Mouse (Mus musculus) stomach, embryonic 15.5 days (tissue): ENCODE results near the gene Tsen34. TPM values are rescaled to one million over a fixed set of nuclear protein-coding genes. Genes with fewer than 3 reads are reported as not detected.

ENCODE experiments used
- ATAC-seq: fragments of 200-750 bp; cut with Nextera tagmentation; 2 replicates; pipeline ENCODE4 v1.8.0; 2017; ENCODE audit warnings: low read depth, moderate number of reproducible peaks, moderate TSS enrichment; ENCODE audit not compliant: insufficient read depth, low FRiP score
- H3K27ac ChIP-seq: fragments of 300-500 bp; sonication (generic); 2 replicates; pipeline ENCODE4 v1.5.1; 2015; ENCODE audit warnings: mild to moderate bottlenecking, inconsistent platforms
- H3K27me3 ChIP-seq: fragments of 300-500 bp; sonication (generic); replicated peaks from 2 replicates; pipeline ENCODE4 v1.6.1; 2015; ENCODE audit warnings: inconsistent platforms
- H3K36me3 ChIP-seq: fragments of 300-500 bp; sonication (generic); 2 replicates; pipeline ENCODE4 v1.6.1; 2015; ENCODE audit warnings: inconsistent platforms
- H3K4me1 ChIP-seq: fragments of 300-500 bp; sonication (generic); 2 replicates; pipeline ENCODE4 v1.6.1; 2015; ENCODE audit warnings: inconsistent platforms
- H3K4me2 ChIP-seq: fragments of 300-500 bp; sonication (generic); 2 replicates; pipeline ENCODE4 v1.6.1; 2015; ENCODE audit warnings: mild to moderate bottlenecking, inconsistent platforms
- H3K4me3 ChIP-seq: fragments of 300-500 bp; sonication (generic); replicated peaks from 2 replicates; pipeline ENCODE4 v1.5.1; 2015; ENCODE audit warnings: inconsistent platforms
- H3K9ac ChIP-seq: fragments of 300-500 bp; sonication (generic); 2 replicates; pipeline ENCODE4 v1.6.1; 2015; ENCODE audit warnings: inconsistent platforms
- H3K9me3 ChIP-seq: fragments of 300-500 bp; sonication (generic); 2 replicates; pipeline ENCODE4 v1.6.1; 2016; ENCODE audit warnings: inconsistent platforms
- WGBS: fragments of 180-500 bp; shearing (Covaris S2); methylation state at CpG from one replicate; pipeline ENCODE4 v1.1.7; 2015; 5-methylcytosine and 5-hydroxymethylcytosine counted together
- polyA plus RNA-seq: library from polyadenylated mRNA; unstranded; fragments of >200 nt; fragmentation: Nextera tagmentation; extraction: Ambion mirVana; gene quantifications from 2 replicates; pipeline ENCODE4 v1.2.1, GENCODE M21; 2015

Gene Tsen34
- polyA plus RNA-seq, 1 experiment from 2014 or later, result 261 TPM

DNA sequence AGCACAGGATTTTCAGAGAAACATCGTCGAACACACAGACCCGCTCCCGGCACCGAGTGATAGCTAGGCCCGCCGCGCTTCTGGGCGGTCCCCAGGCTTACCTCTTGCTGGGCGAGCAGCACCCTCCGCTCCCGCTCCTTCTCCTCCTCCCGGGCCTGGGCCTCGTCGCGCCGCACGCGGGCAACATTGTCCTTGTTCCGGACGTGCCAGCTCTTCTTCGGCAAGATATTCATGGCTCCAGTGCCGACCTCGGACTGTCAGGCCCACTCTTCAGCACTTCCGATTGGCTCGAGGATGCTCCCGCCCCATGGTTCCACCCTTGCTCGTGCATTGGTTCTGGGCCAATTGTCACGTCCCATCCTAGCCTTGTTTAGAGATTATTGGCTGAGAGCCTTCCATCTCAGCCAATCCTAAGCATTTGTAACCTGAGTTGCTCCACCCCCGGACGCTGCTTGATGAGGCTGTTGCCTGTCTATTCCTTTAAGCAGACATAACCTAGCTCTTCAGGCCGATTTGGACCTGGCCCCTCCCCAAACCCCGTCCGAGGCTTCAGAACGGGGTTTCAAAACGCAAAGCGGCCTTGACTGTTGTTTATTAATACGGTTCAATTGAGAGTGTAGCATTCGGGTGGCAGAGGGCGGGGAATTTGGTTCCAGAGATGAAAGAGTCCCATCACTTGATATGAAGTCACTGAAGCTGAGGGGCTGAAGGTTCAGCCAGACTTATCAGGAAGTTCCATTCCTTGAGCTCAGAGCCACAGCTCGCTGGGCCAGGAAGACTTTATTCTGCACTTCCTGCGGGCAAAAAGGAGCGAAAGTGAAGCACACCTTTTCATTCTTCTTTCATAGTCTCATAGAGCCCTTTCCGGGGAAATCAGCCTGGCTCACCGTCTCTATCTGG lies 27.2 kb upstream of the Tsen34 start, which contains the start of gene Leng1:
TSS of gene Leng1 (minus strand) at position 626 of the 900 bp plus-strand sequence.
- Histone ChIP-seq H3K9me3 (no peaks in the 10 kb centered on the region), H3K4me1 (peaks cover 12% of the 10 kb centered on the region), H3K36me3 (peaks cover 24% of the 10 kb centered on the region), H3K27ac (peak within 1 kb of the TSS; percentile 92), H3K27me3 (no peaks in the 10 kb centered on the region), H3K4me2 (peak within 1 kb of the TSS; percentile 55), H3K9ac (peak within 1 kb of the TSS; percentile 84; the same call in 1 of the 2 replicates), H3K4me3 (peak within 1 kb of the TSS; percentile 69)
- 3% methylated on average over 45 of the region's 45 CpGs for WGBS
- ATAC-seq, result peak; percentile 99

- Histone ChIP-seq H3K9ac (no peak overlapping the region), H3K9me3 (no peaks in the 10 kb centered on the region), H3K4me1 (peaks cover 12% of the 10 kb centered on the region), H3K27me3 (no peaks in the 10 kb centered on the region), H3K36me3 (peaks cover 11% of the 10 kb centered on the region), H3K27ac (peak overlapping the region; percentile 91; the same call in 1 of the 2 replicates), H3K4me3 (0 out of 2 replicates have a peak overlapping the region, but pooled peaks have one; percentile 6), H3K4me2 (peak overlapping the region; percentile 55)
- 17% methylated on average over 14 of the region's 14 CpGs for WGBS
- ATAC-seq, result 0 out of 2 replicates have a peak, but pooled peaks have one; percentile 12
Measured at GRCm38 (mm10) chr7:3666921-3667391, 25.7 kb upstream of the Tsen34 start.

DNA sequence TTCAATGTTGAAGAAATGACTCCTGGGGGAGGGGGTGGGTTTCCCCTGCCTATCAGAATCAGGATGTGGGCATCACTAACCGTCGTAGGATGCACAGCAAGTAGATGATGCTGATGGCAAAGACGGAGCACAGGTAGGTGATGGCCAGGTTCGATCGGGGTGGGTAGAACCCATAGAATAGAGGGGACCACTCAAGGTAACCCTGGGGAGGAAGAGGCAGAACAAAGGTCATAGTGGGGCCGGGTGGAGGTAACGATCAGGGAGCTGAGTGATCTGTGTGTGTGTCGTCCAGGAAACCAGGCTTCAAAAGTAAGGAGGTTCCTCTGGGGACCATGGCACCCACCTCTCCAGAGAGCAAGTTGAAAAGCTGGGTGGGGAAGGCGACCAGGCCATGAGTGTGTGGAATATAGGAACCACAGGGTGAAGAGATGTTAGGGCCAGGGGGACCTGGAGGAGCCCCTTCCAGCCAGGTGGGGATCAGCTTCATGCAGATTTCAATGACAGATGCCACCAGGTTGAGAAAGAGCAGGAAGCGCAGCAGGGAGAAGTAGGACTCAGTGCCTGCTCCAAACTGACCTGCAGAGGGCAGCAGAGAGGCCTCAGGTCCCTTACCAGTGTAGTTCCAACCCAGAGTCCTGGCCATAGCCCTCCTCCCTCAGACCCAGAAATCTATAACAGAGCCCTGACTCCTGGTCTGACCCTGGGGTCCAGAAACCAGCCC lies 18.0 kb upstream of the Tsen34 start:
- no peak overlapping the region for H3K27ac ChIP-seq
- no peak overlapping the region for H3K4me3 ChIP-seq
- H3K36me3 ChIP-seq, result no peaks in the 10 kb centered on the region
- H3K4me1 ChIP-seq, result no peaks in the 10 kb centered on the region
- WGBS, result 70% methylated on average over 10 of the region's 10 CpGs
- no peak overlapping the region for H3K4me2 ChIP-seq
- H3K9me3 ChIP-seq, result no peaks in the 10 kb centered on the region
- H3K27me3 ChIP-seq, result no peaks in the 10 kb centered on the region
- no peak overlapping the region for H3K9ac ChIP-seq
- ATAC-seq, result peak; percentile 83

GRCm38 (mm10) chr7:3675228-3675548 lies 17.5 kb upstream of the Tsen34 start:
- no peak overlapping the region for H3K4me2 ChIP-seq
- H3K9me3 ChIP-seq, result no peaks in the 10 kb centered on the region
- no peaks in the 10 kb centered on the region for H3K4me1 ChIP-seq
- H3K9ac ChIP-seq, result no peak overlapping the region
- WGBS, result 76% methylated on average over 3 of the region's 3 CpGs
- no peak for ATAC-seq
- H3K36me3 ChIP-seq, result no peaks in the 10 kb centered on the region
- H3K4me3 ChIP-seq, result no peak overlapping the region
- no peak overlapping the region for H3K27ac ChIP-seq
- no peaks in the 10 kb centered on the region for H3K27me3 ChIP-seq

- Histone ChIP-seq H3K36me3 (no peaks in the 10 kb centered on the region), H3K9ac (peak overlapping the region; percentile 12; the same call in 1 of the 2 replicates), H3K4me2 (peak overlapping the region; percentile 45), H3K9me3 (no peaks in the 10 kb centered on the region), H3K4me1 (no peaks in the 10 kb centered on the region), H3K27ac (peak overlapping the region; percentile 42; the same call in 1 of the 2 replicates), H3K4me3 (peak overlapping the region; percentile 41), H3K27me3 (no peaks in the 10 kb centered on the region)
- 74% methylated on average over 12 of the region's 12 CpGs for WGBS
- no peak for ATAC-seq
Measured at GRCm38 (mm10) chr7:3676371-3676770, 16.3 kb upstream of the Tsen34 start.

DNA sequence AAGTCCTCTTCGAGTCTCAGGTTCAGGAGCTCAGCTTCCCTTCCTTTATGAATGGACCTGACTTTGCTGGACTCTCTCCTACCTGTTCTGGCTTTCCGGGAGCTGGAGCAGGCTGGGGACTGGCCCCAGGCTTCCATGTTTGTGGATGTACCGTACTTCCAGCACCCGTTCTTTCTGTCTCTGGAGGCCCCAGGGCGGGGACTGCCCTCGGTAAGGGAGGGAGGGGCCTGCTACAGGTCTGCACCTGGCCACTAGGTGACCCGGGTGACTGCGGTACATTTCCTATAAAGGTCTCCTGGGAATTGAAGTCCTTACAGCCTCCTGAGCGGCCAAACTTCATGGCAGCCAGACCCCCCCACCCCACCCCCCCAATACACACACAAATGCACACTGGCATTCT lies 15.3 kb upstream of the Tsen34 start, which contains the start of gene Tmc4:
TSS of gene Tmc4 (minus strand) at position 212 of the 400 bp plus-strand sequence.
- H3K4me1 ChIP-seq, result no peaks in the 10 kb centered on the region
- peak within 1 kb of the TSS; percentile 45 for H3K4me2 ChIP-seq
- ATAC-seq, result peak; percentile 86
- no peaks in the 10 kb centered on the region for H3K27me3 ChIP-seq
- peak within 1 kb of the TSS; percentile 12; the same call in 1 of the 2 replicates for H3K9ac ChIP-seq
- no peaks in the 10 kb centered on the region for H3K9me3 ChIP-seq
- peak within 1 kb of the TSS; percentile 41 for H3K4me3 ChIP-seq
- H3K27ac ChIP-seq, result peak within 1 kb of the TSS; percentile 42
- WGBS, result 46% methylated on average over 9 of the region's 9 CpGs
- H3K36me3 ChIP-seq, result no peaks in the 10 kb centered on the region

DNA sequence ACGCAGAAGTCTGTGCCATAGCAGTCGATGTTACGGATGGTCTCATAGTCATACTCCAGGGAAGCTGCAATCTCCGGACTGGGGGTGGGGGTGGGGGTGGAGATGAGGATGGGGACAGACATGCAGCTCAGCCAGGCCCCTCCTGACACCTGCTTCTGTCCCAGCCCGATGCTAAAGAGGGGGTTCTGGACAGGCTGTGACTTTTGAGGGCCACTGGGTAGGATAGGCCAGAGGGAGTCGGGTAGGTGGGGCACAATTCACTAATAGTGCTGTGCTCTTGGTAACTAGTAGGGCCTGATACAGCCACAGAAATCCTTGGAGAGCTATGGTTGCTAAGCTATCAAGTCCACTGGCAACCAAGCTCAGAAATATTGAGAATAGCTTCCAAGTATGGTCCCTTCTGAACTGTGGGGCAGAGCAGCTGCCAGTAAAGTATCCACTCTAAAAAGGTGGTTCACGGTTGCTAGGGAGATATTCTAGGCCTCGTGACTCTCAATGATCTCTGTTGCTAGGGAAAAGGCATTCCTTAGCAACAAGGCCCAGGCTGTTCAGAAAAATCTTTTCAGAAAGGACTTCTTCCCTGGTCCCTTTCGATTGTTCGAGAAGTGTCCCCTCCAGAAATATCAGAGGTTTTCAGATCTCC lies 8.6 kb upstream of the Tsen34 start:
- Histone ChIP-seq H3K36me3 (peaks cover 11% of the 10 kb centered on the region; the same call in 1 of the 2 replicates), H3K4me1 (no peaks in the 10 kb centered on the region), H3K4me3 (no peak overlapping the region), H3K27ac (no peak overlapping the region), H3K4me2 (no peak overlapping the region), H3K9me3 (no peaks in the 10 kb centered on the region), H3K9ac (no peak overlapping the region), H3K27me3 (no peaks in the 10 kb centered on the region)
- no peak for ATAC-seq
- WGBS, result 83% methylated on average over 10 of the region's 10 CpGs

- no peak for ATAC-seq
Measured at GRCm38 (mm10) chr7:3684698-3685097, 8.0 kb upstream of the Tsen34 start.

GRCm38 (mm10) chr7:3685400-3686187 lies 7.1 kb upstream of the Tsen34 start:
- WGBS, result 86% methylated on average over 31 of the region's 31 CpGs
- Histone ChIP-seq H3K9ac (no peak overlapping the region), H3K9me3 (no peaks in the 10 kb centered on the region), H3K27ac (no peak overlapping the region), H3K36me3 (peaks cover 11% of the 10 kb centered on the region; the same call in 1 of the 2 replicates), H3K27me3 (no peaks in the 10 kb centered on the region), H3K4me2 (no peak overlapping the region), H3K4me3 (no peak overlapping the region), H3K4me1 (no peaks in the 10 kb centered on the region)
- ATAC-seq, result no peak

More at GRCm38 (mm10) chr7:3684698-3685097, 8.0 kb upstream of the Tsen34 start:
- no peak overlapping the region for H3K4me2 ChIP-seq
- no peak overlapping the region for H3K9ac ChIP-seq
- no peaks in the 10 kb centered on the region for H3K9me3 ChIP-seq
- H3K36me3 ChIP-seq, result peaks cover 11% of the 10 kb centered on the region; the same call in 1 of the 2 replicates
- WGBS, result 90% methylated on average over 8 of the region's 8 CpGs
- H3K4me3 ChIP-seq, result no peak overlapping the region
- no peak overlapping the region for H3K27ac ChIP-seq
- no peaks in the 10 kb centered on the region for H3K4me1 ChIP-seq
- no peaks in the 10 kb centered on the region for H3K27me3 ChIP-seq

GRCm38 (mm10) chr7:3691919-3692318 lies 744 bp upstream of the Tsen34 start:
- ATAC-seq, result no peak
- Histone ChIP-seq H3K4me1 (peaks cover 10% of the 10 kb centered on the region), H3K9me3 (no peaks in the 10 kb centered on the region), H3K9ac (peak overlapping the region; percentile 81), H3K27ac (peak overlapping the region; percentile 97; the same call in 1 of the 2 replicates), H3K27me3 (no peaks in the 10 kb centered on the region), H3K36me3 (0 out of 2 replicates have a peak, but pooled peaks cover 6% of the 10 kb centered on the region), H3K4me3 (peak overlapping the region; percentile 71), H3K4me2 (peak overlapping the region; percentile 78)
- 23% methylated on average over 3 of the region's 3 CpGs for WGBS
